Mouse (Mus musculus) heart, postnatal 4 days (tissue): ENCODE data around the gene Gimap5. TPM values are rescaled to one million over a fixed set of nuclear protein-coding genes. Genes with fewer than 3 reads are reported as not detected.

Experiments
- DNase-seq: peaks from one replicate; pipeline ENCODE4 v3.0.0; 2021
- total RNA-seq, 2 experiments: library from RNA; stranded (reverse); gene quantifications; 2 replicates each; pipeline ENCODE4 v1.2.3; 2021

Gimap5 gene
- total RNA-seq, 2 experiments from 2014 or later: 11.6 to 11.8 TPM

GRCm38 (mm10) chr6:48740501-48741169 lies 5.4 kb upstream of the Gimap5 start:
- no peak for DNase-seq

- DNase-seq: no peak
Observed at GRCm38 (mm10) chr6:48741273-48741672, 4.7 kb upstream of the Gimap5 start.

GRCm38 (mm10) chr6:48741711-48742206 lies 4.2 kb upstream of the Gimap5 start:
- no peak for DNase-seq

GRCm38 (mm10) chr6:48742422-48743351 lies 3.3 kb upstream of the Gimap5 start:
- DNase-seq: peak; percentile 14

DNA sequence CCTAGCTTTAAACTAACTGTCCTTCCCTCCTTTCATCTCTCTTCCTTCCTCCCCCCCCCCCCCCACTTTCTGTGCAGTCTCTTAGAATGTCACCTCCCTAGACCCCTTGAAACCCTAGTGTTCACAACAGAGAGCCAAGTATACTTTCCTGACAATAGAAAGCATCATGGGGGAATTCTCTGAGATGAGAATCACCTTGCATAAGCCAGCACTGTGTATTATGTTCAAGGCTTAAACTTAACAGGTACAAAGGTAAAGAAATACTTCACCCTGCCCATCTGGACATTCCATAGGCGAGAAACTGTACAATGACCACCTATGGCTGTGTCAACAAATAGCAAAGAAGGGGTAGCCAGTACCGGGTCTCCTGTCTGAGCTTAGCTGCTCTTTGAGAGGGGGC lies 507 bp upstream of the Gimap5 start:
- no peak for DNase-seq

DNA sequence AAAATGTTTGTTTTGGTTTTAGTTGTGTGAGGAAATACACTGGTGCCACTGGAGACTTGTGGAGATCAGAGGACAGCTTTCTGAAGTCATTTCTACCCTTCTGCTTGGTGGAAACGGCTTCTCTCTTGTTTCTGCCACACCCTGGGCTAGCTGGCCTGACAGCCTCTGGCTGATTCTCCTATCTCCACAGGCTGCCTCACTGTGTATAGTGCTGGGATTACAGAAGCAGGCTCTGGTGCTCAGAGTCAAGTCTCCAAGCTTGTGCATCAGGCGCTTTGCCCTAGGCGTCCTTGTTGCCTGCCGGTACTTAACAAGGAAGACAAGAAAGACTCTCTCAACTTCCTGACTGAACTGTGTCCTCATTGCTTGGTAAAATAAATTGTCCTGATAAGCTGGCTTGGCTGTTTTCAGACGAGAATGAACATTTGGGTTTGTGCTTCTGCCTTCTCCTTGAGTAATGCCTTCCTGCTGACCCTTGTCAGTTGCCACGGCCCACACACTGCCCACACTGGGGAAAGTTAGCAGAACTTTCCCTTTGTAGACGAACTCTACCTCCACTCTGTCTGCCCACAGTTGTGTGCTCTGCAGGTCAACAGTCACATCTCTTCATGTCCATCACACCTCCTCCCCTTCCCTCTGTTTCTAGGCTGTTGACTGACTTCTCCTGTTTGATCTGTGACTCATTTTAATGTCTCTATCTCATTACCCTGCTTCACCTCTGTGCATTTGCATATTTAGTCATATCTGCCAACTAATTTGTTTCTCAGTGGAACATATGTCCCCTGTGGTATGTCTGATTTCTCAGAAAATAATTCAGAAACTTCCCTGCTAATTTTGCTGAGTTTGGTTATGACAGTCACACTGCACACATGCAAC lies 1.3 kb downstream of the Gimap5 start:
- DNase-seq: peak; percentile 24

DNA sequence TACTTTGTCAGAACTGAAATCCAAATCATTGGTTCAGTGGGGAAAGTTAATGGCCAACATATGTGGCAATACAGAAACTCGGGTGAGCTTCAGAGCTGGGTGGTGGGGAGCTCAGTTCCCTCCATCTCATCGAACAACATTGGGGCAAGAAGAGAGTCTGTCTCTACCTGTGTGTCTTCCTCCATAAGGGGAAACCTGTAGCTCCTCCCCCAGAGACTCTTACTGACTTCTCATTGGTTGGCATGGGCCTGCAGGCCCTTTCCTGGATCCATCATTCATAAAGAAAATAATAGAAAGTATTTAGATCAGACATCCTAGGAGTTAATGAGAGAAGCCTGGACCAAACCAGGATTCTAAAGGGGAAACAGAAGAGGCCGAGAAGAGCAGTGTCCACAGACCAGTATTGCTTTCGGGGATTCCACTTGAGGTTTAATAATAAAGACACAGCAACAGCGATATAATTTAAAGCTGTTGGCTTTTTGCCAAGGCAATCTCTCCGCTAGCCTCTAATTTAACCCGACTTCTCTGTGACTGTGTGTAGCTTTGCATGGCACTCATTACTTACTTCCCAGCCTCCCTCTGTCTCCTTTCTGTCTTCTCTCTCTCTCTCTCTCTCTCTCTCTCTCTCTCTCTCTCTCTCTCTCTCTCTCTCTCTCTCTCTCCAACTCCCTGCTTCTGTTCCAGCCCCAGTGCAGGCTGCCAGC lies 17.7 kb downstream of the Gimap5 start:
- DNase-seq: no peak

GRCm38 (mm10) chr6:48764496-48764895 lies 18.5 kb downstream of the Gimap5 start:
- DNase-seq: no peak

DNA sequence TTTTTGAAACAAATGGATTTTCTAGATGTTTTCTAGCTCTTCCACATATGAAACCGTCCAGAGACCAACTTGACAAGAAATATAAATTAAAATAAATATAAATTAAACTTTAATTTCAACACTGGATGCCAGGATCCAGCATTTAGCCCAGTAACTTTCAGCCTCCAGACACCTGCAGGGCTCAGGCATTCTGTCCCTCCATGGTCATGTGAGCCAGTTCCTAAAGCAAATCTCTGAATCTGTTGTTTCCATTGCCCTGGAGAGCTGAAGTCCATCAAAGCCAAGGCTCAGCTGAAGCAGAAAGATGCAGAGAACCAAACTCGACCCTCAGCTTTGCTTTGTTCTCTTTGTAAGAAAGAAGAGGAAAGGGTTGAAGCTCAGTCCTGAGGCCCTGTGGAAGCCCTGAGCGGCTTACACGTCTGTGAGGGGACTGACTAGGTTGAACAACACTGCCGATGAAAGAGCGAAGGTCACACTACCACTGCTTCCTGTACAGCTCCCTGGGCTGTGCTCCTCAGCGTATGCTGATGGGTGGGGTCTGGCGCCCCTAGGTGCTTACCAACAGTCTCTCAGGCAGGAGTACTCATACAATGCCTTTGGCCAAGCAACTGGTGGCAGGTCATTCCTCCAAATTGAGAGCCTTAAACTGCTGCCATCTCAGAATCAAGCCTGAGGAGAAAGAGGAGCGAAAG lies 22.3 kb downstream of the Gimap5 start:
- no peak for DNase-seq

DNA sequence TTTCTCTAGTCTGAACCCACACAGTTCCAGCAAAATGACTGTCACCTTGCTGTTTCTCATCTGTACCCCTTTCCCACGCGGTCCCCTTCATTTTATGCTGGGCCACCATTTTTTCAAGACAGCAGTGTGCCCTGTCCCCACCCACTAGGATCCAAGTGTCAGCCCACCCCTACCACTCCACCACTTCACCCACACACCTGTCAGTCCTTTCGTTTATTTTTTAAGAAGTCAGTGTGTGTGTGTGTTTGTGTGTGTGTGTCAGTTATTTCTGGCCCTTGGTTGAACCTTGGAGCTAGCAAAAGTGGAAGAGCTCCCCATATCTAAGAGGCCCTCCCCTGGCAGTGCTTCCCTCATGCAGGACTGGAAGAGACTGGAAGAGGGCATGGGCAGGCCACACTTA lies 22.9 kb downstream of the Gimap5 start:
- DNase-seq: no peak

DNA sequence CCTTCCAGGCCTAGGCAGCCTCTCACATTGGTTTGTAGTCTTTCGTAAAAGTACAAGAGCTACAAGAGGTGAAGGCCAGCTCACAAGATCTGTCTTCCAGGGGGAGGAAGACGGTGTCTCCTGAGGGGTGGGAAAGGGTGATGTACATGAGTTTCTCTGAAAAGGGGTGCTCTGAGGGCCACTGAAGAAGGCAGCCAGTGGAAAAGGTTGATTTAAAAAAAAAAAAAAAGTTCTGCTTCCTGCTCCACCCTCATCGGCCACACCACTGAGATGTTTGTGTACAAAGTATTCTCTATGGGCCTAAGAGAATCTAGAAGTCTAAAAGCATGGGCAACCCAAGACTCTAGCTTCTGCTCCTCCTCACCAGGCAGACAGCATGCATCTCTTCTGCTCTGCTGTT lies 24.7 kb downstream of the Gimap5 start, which contains the start of gene Gimap3:
Gene Gimap3 (minus strand): TSS at position 156 of the 400 bp plus-strand sequence.
- DNase-seq: no peak

- DNase-seq: peak; percentile 89
Observed at GRCm38 (mm10) chr6:48772030-48772429, 26.0 kb downstream of the Gimap5 start.

DNA sequence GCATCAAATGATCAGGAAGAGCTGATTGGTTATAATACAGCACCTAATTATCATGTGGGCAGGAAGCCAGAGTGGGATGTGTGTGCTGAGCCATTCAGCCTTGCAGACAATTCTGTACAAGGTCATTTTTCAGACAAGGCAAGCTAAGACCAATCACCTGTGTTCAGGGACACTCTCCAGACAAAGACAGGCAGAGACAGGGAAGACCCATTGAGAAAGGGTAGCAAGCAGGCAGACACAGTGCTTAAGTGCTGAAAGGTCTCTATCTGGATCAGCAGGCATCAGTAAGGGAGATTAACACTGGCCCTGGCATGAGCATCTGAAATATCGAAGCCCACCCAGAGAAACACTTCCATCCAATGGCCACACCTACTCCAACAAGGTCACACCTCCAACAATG lies 38.4 kb downstream of the Gimap5 start:
- DNase-seq: no peak

- peak; percentile 31 for DNase-seq
Observed at GRCm38 (mm10) chr6:48785189-48785588, 39.2 kb downstream of the Gimap5 start.

- DNase-seq: no peak
Observed at GRCm38 (mm10) chr6:48785601-48786000, 39.6 kb downstream of the Gimap5 start.

GRCm38 (mm10) chr6:48787867-48788266 lies 41.9 kb downstream of the Gimap5 start:
- no peak for DNase-seq

GRCm38 (mm10) chr6:48801897-48802296 lies 55.9 kb downstream of the Gimap5 start:
- no peak for DNase-seq

DNA sequence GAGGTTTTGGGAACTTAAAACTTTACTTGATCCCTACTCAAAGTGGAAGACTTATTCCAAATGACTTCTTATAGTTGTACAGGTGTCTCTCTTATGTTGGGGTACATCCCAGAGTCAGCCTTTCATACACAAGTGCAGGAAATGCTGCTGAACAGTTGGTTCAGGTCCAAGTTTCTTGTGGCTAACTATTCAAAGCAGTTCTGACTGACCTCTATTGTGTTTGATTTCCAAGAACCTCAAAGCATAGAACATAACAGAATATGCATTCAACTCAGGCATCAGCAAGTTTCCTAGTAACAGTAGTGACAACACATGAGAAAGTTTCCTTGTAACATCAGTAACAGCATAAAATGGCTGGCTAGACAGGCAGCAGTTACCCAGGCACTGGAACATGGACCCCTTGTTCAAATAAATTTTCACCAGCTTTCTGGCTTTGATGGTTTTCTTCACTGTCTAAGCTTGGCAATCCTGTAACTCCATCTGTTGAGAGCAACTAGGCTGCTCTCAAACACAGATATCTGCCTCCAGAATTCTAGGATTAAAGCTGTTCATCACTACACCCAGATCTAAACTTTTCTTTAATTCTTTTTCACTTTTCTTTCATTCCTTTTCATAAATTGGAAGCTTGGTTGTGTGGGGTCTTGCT lies 57.5 kb downstream of the Gimap5 start:
- no peak for DNase-seq
